Mouse (Mus musculus) bone marrow macrophage, adult 2 months (primary cell): ENCODE results near the gene Ift43.

Experiments
- CTCF ChIP-seq: IDR thresholded peaks from 2 replicates; pipeline ENCODE4 v1.5.1; 2012; ENCODE audit warnings: low read depth, mild to moderate bottlenecking, low read length, moderate library complexity
- POLR2A ChIP-seq: IDR thresholded peaks from 2 replicates; pipeline ENCODE4 v1.6.1; 2012; ENCODE audit warnings: mild to moderate bottlenecking, low read depth, low read length, borderline replicate concordance

DNA sequence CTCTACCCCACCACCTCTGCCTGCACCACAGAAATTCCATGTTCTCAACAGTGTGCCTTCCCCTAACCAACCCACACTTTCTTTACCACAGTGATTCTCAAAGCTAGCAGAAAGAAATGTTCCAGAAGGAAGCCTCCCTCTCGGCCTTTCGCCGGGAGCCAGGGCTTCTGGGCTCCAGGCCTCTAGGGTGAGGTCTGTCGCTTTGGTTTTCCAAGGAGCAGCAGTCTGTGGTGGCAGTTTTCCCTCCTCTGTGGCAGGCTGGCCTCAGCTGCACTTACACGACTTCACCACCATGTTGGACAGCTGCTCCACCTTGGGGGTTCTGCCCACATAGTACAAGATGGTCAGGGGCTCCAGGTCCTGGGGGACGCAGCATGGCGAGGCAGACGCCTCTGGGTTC, 24.8 kb upstream of the Ift43 start:
- TF ChIP-seq CTCF (no peak), POLR2A (no peak)
